ENCODE assay signal across 8 mouse cellular contexts in genomic region chr7:58398558-58399144, GRCm38 (mm10).
DNase-seq lines count a peak whose midpoint lies in the region; ATAC-seq and TF ChIP-seq lines count a peak whose summit lies in the region.

No protein-coding gene starts in this region.

- peaks cover 4% of the 10 kb centered on the region; the same call in 1 of the 2 replicates for H3K4me1 ChIP-seq in thymus, adult 2 months (replicated peaks; ENCODE audit: control insufficient read depth, insufficient read depth, low read length)
- peaks cover 12% of the 10 kb centered on the region; the same call in 1 of the 2 replicates for H3K4me1 ChIP-seq in limb, embryonic 13.5 days
- peaks cover 18% of the 10 kb centered on the region for H3K4me1 ChIP-seq in neural tube, embryonic 15.5 days

- peak overlapping the region; percentile 67 for H3K4me2 ChIP-seq in limb, embryonic 13.5 days (replicated peaks)
- peak overlapping the region; percentile 58 for H3K4me2 ChIP-seq in neural tube, embryonic 15.5 days

- 4% methylated on average over 9 of the region's 9 CpGs for WGBS in thymus, adult 2 months
- under 1% methylated on average over 9 of the region's 9 CpGs for WGBS in limb, embryonic 13.5 days
- WGBS in neural tube, embryonic 15.5 days = under 1% methylated on average over 9 of the region's 9 CpGs

- no peaks in the 10 kb centered on the region for H3K27me3 ChIP-seq in thymus, adult 2 months (ENCODE audit: control insufficient read depth, insufficient read depth, low read length)
- no peaks in the 10 kb centered on the region for H3K27me3 ChIP-seq in limb, embryonic 13.5 days
- no peaks in the 10 kb centered on the region for H3K27me3 ChIP-seq in neural tube, embryonic 15.5 days (replicated peaks)

- no peak for ATAC-seq in limb, embryonic 13.5 days (ENCODE audit: low FRiP score, low read depth)
- peak; percentile 63 for ATAC-seq in neural tube, embryonic 15.5 days (ENCODE audit: low FRiP score)

- peak overlapping the region; percentile 70 for H3K9ac ChIP-seq in limb, embryonic 13.5 days
- peak overlapping the region; percentile 67 for H3K9ac ChIP-seq in neural tube, embryonic 15.5 days (replicated peaks)

- no peaks in the 10 kb centered on the region for H3K36me3 ChIP-seq in thymus, adult 2 months (ENCODE audit: control insufficient read depth, insufficient read depth, low read length)
- H3K36me3 ChIP-seq in limb, embryonic 13.5 days = no peaks in the 10 kb centered on the region
- no peaks in the 10 kb centered on the region for H3K36me3 ChIP-seq in neural tube, embryonic 15.5 days

- peak overlapping the region; percentile 80 for H3K27ac ChIP-seq in gastrocnemius, adult 2 months
- peak overlapping the region; percentile 68 for H3K27ac ChIP-seq in thymus, adult 2 months (ENCODE audit: control insufficient read depth, insufficient read depth, low read length)
- H3K27ac ChIP-seq in limb, embryonic 13.5 days = peak overlapping the region; percentile 85
- H3K27ac ChIP-seq in neural tube, embryonic 15.5 days (replicated peaks) = peak overlapping the region; percentile 98

- intact Hi-C loops in gastrocnemius, adult 2 months (cut with DNase I) = no loop called here
- intact Hi-C loops in gastrocnemius, postnatal 14 days (cut with DNase I; ENCODE audit: low total_unique reads) = no loop called here

- DNase-seq in gastrocnemius, adult 2 months = no peak
- DNase-seq in gastrocnemius, postnatal 14 days = no peak
- DNase-seq in thymus, adult 2 months = no peak
- no peak for DNase-seq in thymus, postnatal 36 days
- no peak for DNase-seq in urinary bladder, adult 2 months (ENCODE audit: low spot score)
- DNase-seq in urinary bladder, adult 18-20 months (ENCODE audit: low spot score in 2 of 2) = no peak

- no peak for TF ChIP-seq CTCF in gastrocnemius, adult 2 months (IDR thresholded peaks at IDR 0.05)
- TF ChIP-seq CTCF in thymus, adult 2 months (IDR thresholded peaks at IDR 0.05; ENCODE audit: borderline replicate concordance, control insufficient read depth, extremely low read depth, insufficient read depth, low read length, poor library complexity) = no peak

- no peak; the same call in 1 of the 2 replicates for TF ChIP-seq POLR2A in thymus, adult 2 months (IDR thresholded peaks at IDR 0.05; ENCODE audit: control insufficient read depth, extremely low read depth, insufficient read depth, low read length, poor library complexity)

- peak overlapping the region; percentile 85 for H3K4me3 ChIP-seq in gastrocnemius, adult 2 months
- H3K4me3 ChIP-seq in thymus, adult 2 months (ENCODE audit: control insufficient read depth, insufficient read depth, low read length) = peak overlapping the region; percentile 41
- H3K4me3 ChIP-seq in limb, embryonic 13.5 days = peak overlapping the region; percentile 56
- H3K4me3 ChIP-seq in neural tube, embryonic 15.5 days (replicated peaks) = peak overlapping the region; percentile 52

- no peaks in the 10 kb centered on the region for H3K9me3 ChIP-seq in limb, embryonic 13.5 days
- no peaks in the 10 kb centered on the region for H3K9me3 ChIP-seq in neural tube, embryonic 15.5 days (replicated peaks)
